Mouse (Mus musculus): ENCODE results near the gene Vil1. TPM values are rescaled to one million over a fixed set of nuclear protein-coding genes. Genes with fewer than 3 reads are reported as not detected.

Gene Vil1
- total RNA-seq, 2 experiments from 2014 or later = 0.52 to 1.1 TPM

DNA sequence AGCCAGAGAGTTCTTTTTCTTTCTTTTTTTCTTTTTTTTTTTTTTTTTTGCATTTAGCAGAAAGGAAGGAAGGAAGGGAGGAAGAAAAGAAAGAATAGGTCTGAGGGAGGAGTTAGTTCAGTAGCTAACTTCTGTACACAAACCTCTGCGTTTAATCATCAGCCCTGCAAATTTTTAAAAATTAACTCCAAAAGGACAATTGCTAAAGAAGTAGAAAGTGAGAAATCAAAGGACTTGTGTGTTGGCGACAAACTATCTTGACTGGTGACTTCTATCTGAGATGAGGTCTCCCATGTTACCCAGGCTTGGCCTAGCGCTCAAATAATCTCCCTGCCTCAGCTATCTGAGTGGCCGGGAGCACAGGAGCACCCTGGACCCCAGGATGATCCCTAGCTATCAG, 5.0 kb upstream of the Vil1 start:
- no peak for DNase-seq (ENCODE audit: extremely low spot score in 1 of 2, low spot score in 1 of 2)

DNA sequence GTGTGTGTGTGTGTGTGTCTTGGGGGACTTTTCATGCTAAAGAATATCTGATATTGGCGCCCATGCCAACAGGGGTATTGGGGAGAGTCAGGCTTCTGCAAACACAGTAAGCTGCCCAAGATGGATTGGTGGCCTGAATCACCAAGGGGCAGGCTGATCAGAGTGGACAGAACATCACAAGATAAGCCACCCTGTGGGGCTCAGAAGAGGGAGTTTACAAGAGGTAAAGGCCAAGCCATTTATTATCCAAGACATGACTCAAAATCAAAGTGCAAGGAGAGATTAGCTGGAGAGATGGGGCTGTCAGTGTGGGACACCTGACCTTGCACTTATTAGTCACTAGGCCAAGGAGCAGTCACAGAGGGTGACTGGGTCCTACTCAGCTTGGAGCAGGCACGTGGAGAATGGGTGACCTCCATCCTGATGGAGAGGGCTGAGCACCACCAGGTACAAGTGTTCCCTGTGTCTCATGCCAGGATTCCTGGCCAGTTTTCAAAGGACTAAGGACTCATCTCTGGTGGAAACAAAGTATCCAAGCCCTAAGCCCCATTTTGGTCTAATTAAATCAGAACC, 2.7 kb downstream of the Vil1 start:
- no peak for DNase-seq (ENCODE audit: extremely low spot score in 1 of 2, low spot score in 1 of 2)

DNA sequence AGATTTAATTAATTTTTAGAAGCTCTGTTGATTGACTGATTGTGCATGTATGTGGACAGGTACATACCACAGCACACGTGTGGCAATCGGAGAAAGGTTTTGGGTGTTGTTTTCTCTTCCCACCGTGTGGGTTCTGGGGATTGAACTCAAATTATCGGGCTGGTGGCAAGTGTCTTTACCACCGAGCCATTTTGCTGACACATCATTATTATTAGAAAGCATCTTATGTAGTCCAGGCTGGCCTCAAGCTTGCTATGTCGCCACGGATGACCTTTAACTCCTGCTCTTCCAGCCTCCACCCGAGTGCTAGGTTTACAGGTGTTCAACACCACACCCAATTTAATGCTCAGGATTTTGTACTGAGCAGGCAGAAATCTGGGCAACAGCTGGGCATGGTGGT, 3.5 kb downstream of the Vil1 start:
- no peak for DNase-seq (ENCODE audit: extremely low spot score in 1 of 2, low spot score in 1 of 2)

DNA sequence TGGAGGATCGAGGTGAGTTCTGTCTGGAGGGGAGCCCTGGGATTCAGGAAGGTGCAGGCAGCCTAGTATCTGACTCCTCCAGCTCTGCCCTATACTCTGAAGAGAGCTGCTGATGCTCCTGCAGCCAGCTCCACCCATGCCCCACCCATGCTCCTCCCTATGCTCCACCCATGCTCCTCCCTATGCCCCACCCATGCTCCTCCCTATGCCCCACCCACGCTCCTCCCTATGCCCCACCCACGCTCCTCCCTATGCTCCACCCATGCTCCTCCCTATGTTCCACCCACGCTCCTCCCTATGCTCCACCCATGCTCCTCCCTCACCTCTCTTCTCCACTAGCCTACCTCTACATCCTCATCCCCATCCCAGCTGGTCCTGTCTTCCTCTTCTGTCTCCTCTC, 6.0 kb downstream of the Vil1 start:
- no peak for DNase-seq (ENCODE audit: extremely low spot score in 1 of 2, low spot score in 1 of 2)

DNA sequence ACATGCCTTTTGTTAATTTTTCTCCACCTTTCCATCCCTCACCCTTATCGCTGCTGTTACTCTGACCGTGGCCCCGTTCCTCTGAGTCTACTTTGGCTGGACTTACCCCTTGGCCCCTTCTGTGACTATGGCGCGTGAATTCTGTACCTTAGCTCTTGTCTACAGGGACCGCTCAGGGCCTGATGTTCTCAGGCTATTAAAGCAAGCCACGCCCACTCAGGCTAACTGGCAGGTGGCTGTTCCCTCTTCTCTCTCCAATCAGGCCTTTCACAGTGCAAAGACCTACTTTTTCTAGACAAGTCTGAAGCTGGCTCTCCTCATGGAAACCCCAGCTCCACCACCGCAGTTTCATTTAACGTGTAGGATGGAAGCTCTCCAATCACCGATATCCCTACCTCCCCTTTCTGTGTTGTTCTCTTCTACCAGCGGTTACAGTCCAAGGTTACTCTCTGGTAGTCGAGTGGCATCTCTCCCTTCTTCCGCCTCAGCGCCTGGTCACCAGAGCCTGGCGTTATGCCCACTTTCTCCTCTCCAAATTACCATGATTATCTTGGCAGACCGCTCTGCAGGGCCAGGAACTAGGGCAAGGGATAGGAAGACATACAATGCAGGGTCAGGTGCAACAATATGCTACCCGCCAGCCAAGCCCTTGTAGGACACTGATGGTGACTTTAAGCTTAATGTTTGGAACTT, 9.7 kb downstream of the Vil1 start:
- DNase-seq (ENCODE audit: extremely low spot score in 1 of 2, low spot score in 1 of 2) = no peak

DNA sequence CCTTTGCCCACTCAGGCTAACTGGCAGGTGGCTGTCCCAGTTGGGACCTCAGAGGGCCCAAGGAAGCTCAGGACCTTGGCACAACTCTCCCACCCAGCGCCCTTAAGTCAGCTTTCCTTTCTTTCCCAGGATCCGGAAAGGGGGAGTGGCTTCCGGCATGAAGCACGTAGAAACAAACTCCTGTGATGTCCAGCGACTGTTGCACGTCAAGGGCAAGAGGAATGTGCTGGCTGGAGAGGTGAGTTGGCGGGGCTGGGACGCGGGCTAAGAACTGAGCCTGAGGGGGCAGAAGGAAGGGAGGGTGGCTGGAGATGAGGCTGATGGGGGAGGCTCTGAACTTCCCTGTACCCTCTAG, 10.2 kb downstream of the Vil1 start:
- DNase-seq (ENCODE audit: extremely low spot score in 1 of 2, low spot score in 1 of 2) = no peak

DNA sequence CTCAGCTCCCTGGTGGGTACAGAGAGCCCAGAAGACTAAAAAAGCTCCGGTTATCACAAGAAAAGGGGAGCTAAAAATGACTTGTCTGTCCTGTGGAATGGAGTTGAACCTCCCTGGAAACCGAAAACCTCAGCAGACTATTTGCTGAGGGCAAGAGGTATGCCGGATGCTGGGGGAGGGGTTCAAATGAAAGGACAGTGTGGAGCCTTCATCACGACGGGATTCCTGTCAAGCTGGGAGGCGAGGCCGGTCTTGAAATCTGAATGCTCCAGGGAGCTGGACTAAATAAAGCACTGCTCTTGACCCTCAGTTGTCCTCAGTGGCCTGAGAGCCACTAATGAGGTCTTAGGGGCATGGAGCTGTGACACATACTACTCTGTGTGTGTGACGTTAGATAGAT, 14.0 kb downstream of the Vil1 start:
- DNase-seq (ENCODE audit: extremely low spot score in 1 of 2, low spot score in 1 of 2) = no peak

DNA sequence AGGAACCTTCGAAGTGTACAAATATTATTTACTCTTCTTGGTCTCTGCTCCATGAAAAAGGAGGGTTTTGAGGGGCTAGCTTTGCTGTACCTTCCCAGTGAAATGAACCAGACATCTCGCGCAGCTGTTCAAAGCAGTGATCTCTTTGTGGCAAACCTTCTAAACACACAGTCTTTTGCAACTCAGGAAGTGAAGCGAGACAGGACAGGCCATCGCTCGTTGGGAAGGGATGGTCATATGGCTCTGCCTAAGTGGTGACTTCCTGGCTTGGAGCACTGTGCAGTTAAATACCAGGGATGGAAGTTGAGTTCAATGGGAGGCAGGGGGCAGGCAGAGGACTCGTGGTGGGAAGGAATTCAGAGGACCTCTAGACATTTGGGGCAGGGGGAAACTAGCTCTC, 16.7 kb downstream of the Vil1 start:
- DNase-seq (ENCODE audit: extremely low spot score in 1 of 2, low spot score in 1 of 2) = no peak

DNA sequence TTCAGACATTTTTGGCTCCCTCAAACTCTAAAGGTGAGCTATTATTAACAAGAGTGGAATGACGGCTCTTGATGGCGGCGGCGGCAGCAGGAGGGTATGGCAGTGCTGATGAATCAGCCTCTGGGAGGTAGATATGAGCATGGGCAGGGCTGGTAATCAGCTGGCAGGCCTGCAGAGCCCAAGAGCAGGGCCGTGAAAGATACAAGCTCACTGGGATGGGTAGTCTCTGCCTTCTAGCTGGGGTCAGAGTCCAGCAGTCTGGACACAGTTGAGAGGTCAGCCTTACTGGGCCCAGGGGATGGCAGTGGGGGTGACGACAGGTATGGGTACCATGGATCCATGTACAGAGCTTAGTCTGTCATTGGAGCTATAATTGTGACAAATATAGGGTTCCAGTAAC, 24.0 kb downstream of the Vil1 start:
- no peak for DNase-seq (ENCODE audit: extremely low spot score in 1 of 2, low spot score in 1 of 2)

DNA sequence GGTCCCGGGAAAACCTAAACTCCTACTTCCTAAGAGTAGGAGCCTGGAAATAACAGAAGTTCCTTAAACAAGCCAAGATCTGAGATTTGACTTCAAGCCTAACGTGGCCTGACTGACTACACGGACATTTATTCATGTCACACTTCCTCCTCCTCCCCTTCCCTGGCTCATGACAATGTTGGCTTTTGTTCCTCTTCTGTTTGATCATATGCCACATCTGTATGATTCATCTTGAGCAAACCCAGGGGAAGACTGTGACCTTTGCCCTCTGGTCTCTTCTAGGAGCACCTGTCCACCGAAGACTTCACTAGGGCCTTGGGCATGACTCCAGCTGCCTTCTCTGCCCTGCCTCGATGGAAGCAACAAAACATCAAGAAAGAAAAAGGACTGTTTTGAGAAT, 25.4 kb downstream of the Vil1 start:
- DNase-seq (ENCODE audit: extremely low spot score in 1 of 2, low spot score in 1 of 2) = no peak

DNA sequence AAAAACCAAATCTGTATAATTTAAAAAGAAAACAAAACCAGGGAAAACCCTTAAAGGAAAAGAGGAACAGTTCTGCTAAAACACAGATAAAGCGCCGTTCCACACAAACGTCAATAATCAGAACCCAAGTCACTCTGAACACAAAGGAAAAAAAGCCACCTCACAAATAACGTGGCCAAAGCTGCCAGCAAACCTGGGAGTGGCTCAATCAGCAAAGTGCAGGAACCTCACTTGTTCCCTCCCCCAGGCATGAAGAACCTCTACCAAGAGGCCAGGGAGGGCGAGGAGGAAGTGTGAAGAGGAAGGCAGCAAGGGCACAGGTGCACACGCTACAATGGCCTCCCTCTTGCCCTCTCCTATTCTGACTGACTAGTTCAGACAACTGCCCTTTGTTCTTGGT, 26.4 kb downstream of the Vil1 start:
- no peak for DNase-seq (ENCODE audit: extremely low spot score in 1 of 2, low spot score in 1 of 2)

DNA sequence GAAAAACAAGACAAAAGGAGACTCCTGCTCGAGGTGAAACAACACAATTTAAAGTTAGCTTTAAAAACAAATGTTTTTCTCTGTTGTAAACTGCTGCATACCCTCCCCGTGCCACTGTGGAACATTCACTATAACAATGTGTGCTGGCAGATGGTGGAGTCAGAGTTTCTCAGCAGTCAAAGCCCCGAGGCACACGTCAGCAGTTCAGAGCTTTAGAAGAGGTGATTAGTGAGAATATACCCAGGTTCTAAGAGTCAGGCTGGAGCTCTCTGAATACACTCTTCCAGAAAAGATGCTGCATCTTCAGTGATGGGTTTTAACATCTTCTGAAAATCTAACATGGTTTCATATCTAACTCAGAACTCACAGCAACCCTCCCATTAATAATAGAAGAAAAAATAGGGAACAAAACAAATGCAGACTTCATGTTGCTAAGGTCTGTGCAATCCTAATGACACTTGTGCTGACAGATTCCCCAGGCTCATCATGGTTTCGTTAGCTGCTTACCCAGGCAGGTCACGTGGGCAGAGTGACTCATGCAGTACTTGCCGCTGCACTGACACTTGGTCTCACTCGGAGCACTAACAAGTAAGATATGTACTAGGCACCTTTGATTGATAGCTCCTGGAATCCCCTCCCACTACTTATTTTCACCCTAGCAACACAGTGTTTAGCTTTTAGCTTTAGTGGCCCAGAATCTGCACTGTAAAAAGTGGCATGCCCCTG, 28.7 kb downstream of the Vil1 start:
- no peak for DNase-seq (ENCODE audit: extremely low spot score in 1 of 2, low spot score in 1 of 2)

DNA sequence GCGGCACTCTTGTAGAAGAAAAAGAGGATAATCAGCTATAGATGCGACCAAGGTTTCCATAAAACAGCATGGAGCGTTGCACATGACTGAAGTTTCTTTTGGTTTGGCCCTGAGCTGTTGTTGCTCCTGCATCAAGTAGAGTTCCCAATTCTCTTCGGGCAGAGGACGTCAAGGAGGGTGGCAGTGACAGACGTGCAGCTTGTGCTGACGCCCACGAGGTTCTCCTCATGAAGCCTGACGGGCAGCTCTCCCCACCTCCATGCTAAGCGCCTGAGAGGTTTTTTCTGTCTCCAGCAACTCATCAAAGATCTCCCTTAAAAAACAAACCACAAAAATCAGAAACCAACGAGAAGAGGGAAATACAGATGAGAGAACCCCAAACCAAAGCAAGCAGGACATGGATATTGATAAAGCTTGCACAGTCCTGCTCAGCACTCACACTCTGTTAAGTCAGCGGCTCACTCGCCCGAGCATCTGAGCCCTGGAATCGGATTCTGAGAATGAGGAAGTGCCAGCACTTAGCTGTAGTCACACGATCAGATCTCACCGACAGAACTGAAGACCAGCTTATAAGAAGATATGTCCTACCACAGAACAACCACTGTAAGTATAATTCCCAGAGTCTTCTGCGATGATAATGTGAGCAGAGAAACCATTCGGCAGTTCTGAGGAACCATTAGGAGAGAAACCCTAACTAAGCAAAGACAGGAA, 30.1 kb downstream of the Vil1 start:
- DNase-seq (ENCODE audit: extremely low spot score in 1 of 2, low spot score in 1 of 2) = no peak

DNA sequence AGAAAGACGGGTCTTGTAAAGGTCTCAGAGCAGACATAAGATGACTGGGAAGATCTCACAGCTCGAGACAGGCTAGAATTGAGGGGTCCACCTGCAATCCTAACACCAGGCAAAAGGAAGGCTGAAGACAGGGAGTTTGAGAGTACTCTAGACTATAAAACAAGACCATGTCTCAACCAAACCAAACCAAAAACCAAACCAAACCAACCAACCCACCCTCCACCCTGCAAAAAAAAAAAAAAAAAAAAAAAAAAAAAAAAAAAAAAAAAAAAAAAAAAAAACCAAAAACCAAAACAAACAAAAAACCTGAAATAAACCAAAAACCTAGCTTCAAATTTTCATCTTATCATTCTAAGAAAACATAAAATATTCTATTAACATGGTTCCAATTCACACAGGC, 35.4 kb downstream of the Vil1 start:
- no peak for DNase-seq (ENCODE audit: extremely low spot score in 1 of 2, low spot score in 1 of 2)

DNA sequence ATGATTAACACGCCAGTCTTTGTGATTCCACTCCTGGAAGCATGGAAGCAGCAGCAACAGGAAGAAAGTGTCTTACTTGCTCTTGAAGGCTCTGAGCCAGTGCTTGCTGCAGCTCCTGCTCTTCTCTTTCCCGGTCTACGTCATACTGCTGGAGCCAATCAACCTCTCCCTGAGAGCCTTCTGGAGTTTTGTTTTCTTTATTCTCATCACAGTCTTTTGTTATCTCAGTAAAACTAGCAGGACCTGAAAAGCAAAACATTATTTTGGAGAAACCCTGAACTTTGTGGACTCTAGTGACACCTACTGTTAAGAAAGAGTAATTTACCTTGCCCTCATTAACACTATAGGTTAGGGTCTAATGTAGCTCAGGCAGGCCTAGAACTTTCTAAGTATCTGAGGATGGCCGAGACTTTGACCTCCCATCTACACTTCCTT, 43.5 kb downstream of the Vil1 start:
- no peak for DNase-seq (ENCODE audit: extremely low spot score in 1 of 2, low spot score in 1 of 2)

DNA sequence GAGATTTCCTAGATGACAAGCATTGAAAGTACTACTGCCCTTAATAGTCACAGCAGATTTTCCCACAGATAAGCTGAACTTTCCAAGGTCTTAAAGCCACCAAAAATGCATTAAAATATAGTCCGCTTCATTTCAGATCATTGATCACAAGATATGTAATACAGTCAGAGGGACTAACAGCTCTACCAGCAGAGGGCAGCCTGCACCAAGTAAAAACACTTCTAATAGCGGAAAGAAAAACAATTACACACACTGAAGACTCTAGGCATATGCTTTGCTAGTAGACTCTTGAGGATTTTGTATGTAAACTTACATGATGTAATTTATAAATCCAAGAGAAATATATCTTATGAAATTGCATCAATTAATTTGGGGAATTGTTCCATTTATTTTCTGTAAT, 51.1 kb downstream of the Vil1 start:
- peak in 1 of 2 experiments; percentile 69 for DNase-seq (ENCODE audit: extremely low spot score in 1 of 2, low spot score in 1 of 2)

Small RNA genes within 50 kb of the gene (microRNA-seq; reads per million reads assigned to microRNA genes)
- 4,727 to 5,697 reads per million in 2 experiments for gene Mir26b

Other genes with a start within 250 kb of the Vil1 start
- not detected for gene Cxcr1, start 214.7 kb upstream of the Vil1 start, total RNA-seq (2021)
- 100 to 1,000 TPM; 404 to 421 TPM for gene Arpc2, start 173.3 kb upstream of the Vil1 start, total RNA-seq (2021)
- gene Gpbar1, start 130.8 kb upstream of the Vil1 start, total RNA-seq (2021) = not detected
- 100 to 1,000 TPM; 143 to 156 TPM for gene Aamp, start 124.6 kb upstream of the Vil1 start, total RNA-seq (2021)
- 100 to 1,000 TPM; 192 to 193 TPM for gene Pnkd, start 124.4 kb upstream of the Vil1 start, total RNA-seq (2021)
- gene Tmbim1, start 103.8 kb upstream of the Vil1 start, total RNA-seq (2021) = 10 to 100 TPM; 28.3 to 28.7 TPM
- 1 to 10 TPM; 1.0 to 1.1 TPM for gene Catip, start 47.3 kb upstream of the Vil1 start, total RNA-seq (2021)
- gene Slc11a1, start 34.2 kb upstream of the Vil1 start, total RNA-seq (2021) = 1 to 10 TPM; 1.7 to 4.2 TPM
- 10 to 100 TPM; 32.2 to 34.1 TPM for gene Ctdsp1, start 17.9 kb upstream of the Vil1 start, total RNA-seq (2021)
- 10 to 100 TPM; 26.9 to 27.4 TPM for gene Cnot9, start 96.7 kb downstream of the Vil1 start, total RNA-seq (2021)
- 10 to 100 TPM; 17.2 to 17.5 TPM for gene Plcd4, start 133.5 kb downstream of the Vil1 start, total RNA-seq (2021)
- 10 to 100 TPM; 22.3 to 23.4 TPM for gene Usp37, start 134.9 kb downstream of the Vil1 start, total RNA-seq (2021)
- gene Zfp142, start 178.9 kb downstream of the Vil1 start, total RNA-seq (2021) = 10 to 100 TPM; 23.2 to 28.8 TPM
- 10 to 100 TPM; 25.2 to 26.4 TPM for gene Bcs1l, start 178.9 kb downstream of the Vil1 start, total RNA-seq (2021)
- 10 to 100 TPM; 52.4 to 58.8 TPM for gene Rnf25, start 192.0 kb downstream of the Vil1 start, total RNA-seq (2021)
- 1 to 10 TPM; 3.5 to 7.4 TPM for gene Stk36, start 192.1 kb downstream of the Vil1 start, total RNA-seq (2021)

All from layer of hippocampus, postnatal 25 days (tissue).